Mouse (Mus musculus) lung, postnatal 14 days (tissue): ENCODE measurements around the gene Pnpla8.
A peak's percentile ranks its signal among the peaks of the same experiment; 100 is the strongest.
"Not testable (repeated sequence)": the region's sequence is repeated elsewhere in the genome, so short reads cannot be mapped to it uniquely, and the experiment has no call there.

Source experiments
- DNase-seq: peaks from one replicate; pipeline ENCODE4 v3.0.0; 2021

The Pnpla8 gene

GRCm38 (mm10) chr12:44221070-44221469 lies at the start of gene Pnpla8:
Gene Pnpla8, plus strand, starts transcription at chr12:44221370.
- not testable (repeated sequence) for DNase-seq

GRCm38 (mm10) chr12:44176331-44177037 lies 44.7 kb upstream of the Pnpla8 start:
- peak; percentile 10 for DNase-seq

- no peak for DNase-seq
Measured at GRCm38 (mm10) chr12:44177038-44177355, 44.2 kb upstream of the Pnpla8 start.

- peak; percentile 38 for DNase-seq
Measured at GRCm38 (mm10) chr12:44181081-44181982, 39.8 kb upstream of the Pnpla8 start.

- no peak for DNase-seq
Measured at GRCm38 (mm10) chr12:44197873-44198525, 23.2 kb upstream of the Pnpla8 start.

GRCm38 (mm10) chr12:44209141-44209823 lies 11.9 kb upstream of the Pnpla8 start:
- DNase-seq, result peak; percentile 63

GRCm38 (mm10) chr12:44209824-44210752 lies 11.1 kb upstream of the Pnpla8 start, which contains the start of gene Dnajb9:
Gene Dnajb9, minus strand, starts transcription at chr12:44210326.
- peak; percentile 99 for DNase-seq

- no peak for DNase-seq
Measured at GRCm38 (mm10) chr12:44211555-44211954, 9.6 kb upstream of the Pnpla8 start.

- peak; percentile 16 for DNase-seq
Measured at GRCm38 (mm10) chr12:44221651-44222356, 634 bp downstream of the Pnpla8 start.

GRCm38 (mm10) chr12:44223044-44223443 lies 1.9 kb downstream of the Pnpla8 start:
- DNase-seq, result no peak

GRCm38 (mm10) chr12:44224650-44225049 lies 3.5 kb downstream of the Pnpla8 start:
- DNase-seq, result no peak

- DNase-seq, result no peak
Measured at GRCm38 (mm10) chr12:44241090-44241489, 19.9 kb downstream of the Pnpla8 start.

- DNase-seq, result no peak
Measured at GRCm38 (mm10) chr12:44242407-44242806, 21.2 kb downstream of the Pnpla8 start.

GRCm38 (mm10) chr12:44245739-44246138 lies 24.6 kb downstream of the Pnpla8 start:
- no peak for DNase-seq

- no peak for DNase-seq
Measured at GRCm38 (mm10) chr12:44248309-44248977, 27.3 kb downstream of the Pnpla8 start.

GRCm38 (mm10) chr12:44262612-44263011 lies 41.4 kb downstream of the Pnpla8 start:
- no peak for DNase-seq

- no peak for DNase-seq
Measured at GRCm38 (mm10) chr12:44265651-44266050, 44.5 kb downstream of the Pnpla8 start.

GRCm38 (mm10) chr12:44267196-44267595 lies 46.0 kb downstream of the Pnpla8 start:
- no peak for DNase-seq

GRCm38 (mm10) chr12:44268728-44269302 lies 47.6 kb downstream of the Pnpla8 start:
- peak; percentile 100 for DNase-seq

GRCm38 (mm10) chr12:44269311-44269831 lies 48.2 kb downstream of the Pnpla8 start:
- peak; percentile 82 for DNase-seq
